Mouse (Mus musculus) heart, postnatal 0 days (tissue): ENCODE measurements around the gene Hexb.

ENCODE experiments used
- CTCF ChIP-seq: IDR thresholded peaks from 2 replicates; pipeline ENCODE4 v1.5.1; 2016; ENCODE audit warnings: antibody characterized with exemption, control low read depth, low read depth
- EP300 ChIP-seq: IDR thresholded peaks from 2 replicates; pipeline ENCODE4 v1.6.1; 2016; ENCODE audit warnings: antibody characterized with exemption, low read depth

DNA sequence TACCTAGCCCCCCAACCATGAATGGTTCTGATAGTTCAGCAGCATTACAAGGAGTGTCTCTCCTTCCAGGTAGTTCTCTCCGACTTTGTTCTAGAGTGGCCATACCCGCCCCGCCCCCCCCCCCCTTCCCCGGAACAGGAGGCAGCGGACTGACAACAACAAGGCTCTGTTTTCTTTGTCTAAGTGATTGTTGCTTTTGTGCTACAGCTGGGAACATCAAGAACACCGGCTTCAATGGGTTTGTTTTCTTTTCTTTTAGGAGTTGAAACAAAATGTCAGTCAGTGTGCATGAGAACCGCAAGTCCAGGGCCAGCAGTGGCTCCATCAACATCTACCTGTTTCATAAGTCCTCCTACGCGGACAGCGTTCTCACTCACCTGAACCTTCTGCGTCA is 46.6 kb upstream of the Hexb start:
- TF ChIP-seq CTCF (no peak), EP300 (no peak)
